Mouse (Mus musculus) liver, adult 2 months (tissue): ENCODE measurements around the gene Gm20388. TPM values are rescaled to one million over a fixed set of nuclear protein-coding genes. Genes with fewer than 3 reads are reported as not detected.

ENCODE experiments used
- DNase-seq: peaks from one replicate; pipeline ENCODE4 v3.0.0-alpha.2; 2011; ENCODE audit warnings: low read depth, low spot score; ENCODE audit errors: extremely low read depth
- H3K27ac ChIP-seq: fragments of 200-500 bp; replicated peaks from 2 replicates; pipeline ENCODE4 v1.5.1; 2012; ENCODE audit warnings: low read depth, mild to moderate bottlenecking, control low read depth, inconsistent platforms, low read length; ENCODE audit not compliant: insufficient read depth
- H3K27me3 ChIP-seq: fragments of 200-500 bp; 2 replicates; pipeline ENCODE4 v1.6.1; 2012; ENCODE audit warnings: mild to moderate bottlenecking, moderate library complexity, low read length, inconsistent platforms; ENCODE audit not compliant: control insufficient read depth, insufficient read depth
- H3K36me3 ChIP-seq: fragments of 200-500 bp; 2 replicates; pipeline ENCODE4 v1.6.1; 2012; ENCODE audit warnings: low read length, inconsistent platforms; ENCODE audit not compliant: control insufficient read depth, insufficient read depth
- H3K4me1 ChIP-seq: fragments of 200-500 bp; 2 replicates; pipeline ENCODE4 v1.6.1; 2011; ENCODE audit warnings: low read length; ENCODE audit not compliant: control insufficient read depth, insufficient read depth
- H3K4me3 ChIP-seq: fragments of 200-500 bp; 2 replicates; pipeline ENCODE4 v1.5.1; 2011; ENCODE audit warnings: low read depth, mild to moderate bottlenecking, control low read depth, low read length, moderate library complexity; ENCODE audit not compliant: insufficient read depth
- H3K79me2 ChIP-seq: fragments of 200-500 bp; 2 replicates; pipeline ENCODE4 v1.6.1; 2012; ENCODE audit warnings: inconsistent platforms, mild to moderate bottlenecking, low read length, moderate library complexity; ENCODE audit not compliant: control insufficient read depth, insufficient read depth
- H3K9ac ChIP-seq: fragments of 200-500 bp; 2 replicates; pipeline ENCODE4 v1.6.1; 2012; ENCODE audit warnings: low read depth, mild to moderate bottlenecking, control low read depth, inconsistent platforms, low read length
- CTCF ChIP-seq: fragments of 200-500 bp; IDR thresholded peaks from 2 replicates; pipeline ENCODE4 v1.5.1; 2011; ENCODE audit warnings: low read depth, low read length, control low read depth
- POLR2A ChIP-seq: fragments of 200-500 bp; IDR thresholded peaks from 2 replicates; pipeline ENCODE4 v1.6.1; 2011; ENCODE audit warnings: low read length, control low read depth; ENCODE audit not compliant: insufficient read depth; ENCODE audit errors: extremely low read depth
- WGBS: fragments of 180-500 bp; shearing (Covaris S2); methylation state at CpG from one replicate; pipeline ENCODE4 v1.1.7; 2018; 5-methylcytosine and 5-hydroxymethylcytosine counted together
- polyA plus RNA-seq: library from polyadenylated mRNA; depleted of rRNA; stranded (reverse); fragments of >200 nt; gene quantifications from 2 replicates; pipeline ENCODE4 v1.2.3, GENCODE M21; 2012
- total RNA-seq: library from RNA; depleted of rRNA; stranded (reverse); fragments of >200 nt; gene quantifications from 2 replicates; pipeline ENCODE4 v1.2.3, GENCODE M21; 2014

Gm20388 gene
- total and polyA plus RNA-seq, 2 experiments, result 6.4 to 19.9 TPM

DNA sequence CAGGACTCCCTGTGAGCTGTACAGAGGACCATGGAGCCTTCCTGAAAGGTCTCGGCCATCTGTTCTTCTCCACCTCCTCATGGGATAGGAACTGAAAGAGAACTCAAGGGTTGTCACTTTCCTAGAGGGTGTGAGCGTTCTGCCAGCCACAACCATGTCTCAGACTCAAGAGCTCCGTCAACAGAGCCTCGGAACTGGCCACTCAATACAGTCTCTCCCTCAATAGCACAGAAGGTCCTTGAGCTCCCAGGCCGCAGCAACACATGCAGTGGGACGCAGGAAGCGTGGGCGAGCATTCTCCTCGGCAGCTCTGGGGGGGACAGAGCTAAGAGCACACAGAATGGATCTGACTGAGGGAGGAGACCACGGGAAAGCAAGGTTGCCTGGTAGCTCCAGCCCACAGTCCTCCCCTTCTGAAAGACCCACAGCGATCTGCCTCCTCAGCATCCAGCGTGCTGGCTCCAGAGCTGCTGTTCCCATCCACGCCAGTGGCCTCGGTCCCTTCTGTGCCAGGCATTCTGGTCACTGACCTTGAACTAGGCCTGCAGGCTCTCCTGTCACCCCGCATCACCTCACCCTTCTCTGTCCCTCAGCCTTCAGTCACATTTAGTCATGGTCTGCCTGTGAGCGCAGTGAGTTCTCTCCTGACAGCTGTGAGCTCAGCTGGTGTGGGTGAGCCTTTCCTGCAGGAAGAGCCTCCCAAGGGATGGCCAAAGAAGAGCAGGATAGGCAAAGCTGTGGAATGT lies 251.2 kb downstream of the Gm20388 start:
- no peak for DNase-seq
- H3K27me3 ChIP-seq, result no peaks in the 10 kb centered on the region
- H3K27ac ChIP-seq, result no peak overlapping the region
- no peak for TF ChIP-seq POLR2A
- no peak for TF ChIP-seq CTCF
- no peaks in the 10 kb centered on the region for H3K79me2 ChIP-seq
- H3K9ac ChIP-seq, result no peak overlapping the region
- WGBS, result 71% methylated on average over 16 of the region's 16 CpGs
- no peaks in the 10 kb centered on the region for H3K36me3 ChIP-seq
- no peaks in the 10 kb centered on the region for H3K4me1 ChIP-seq
- H3K4me3 ChIP-seq, result no peak overlapping the region

DNA sequence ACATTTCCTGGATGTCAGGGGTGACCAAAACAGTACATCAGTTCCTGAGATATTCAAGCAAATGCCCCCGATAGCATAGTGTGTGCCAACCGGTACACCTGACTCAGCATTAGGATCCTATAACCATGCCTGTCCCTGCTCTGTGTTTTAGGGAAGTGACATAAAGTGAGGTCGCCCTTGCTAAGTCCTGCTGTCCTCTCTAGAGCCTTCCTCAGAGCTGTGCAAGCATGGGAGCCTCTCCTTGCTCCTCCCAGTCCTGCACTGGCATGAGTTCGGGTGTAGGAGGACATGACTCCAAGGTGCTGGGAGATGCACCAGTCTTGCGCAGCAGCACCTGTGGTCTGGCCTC lies 251.7 kb downstream of the Gm20388 start:
- no peak overlapping the region for H3K9ac ChIP-seq
- no peaks in the 10 kb centered on the region for H3K36me3 ChIP-seq
- H3K4me3 ChIP-seq, result no peak overlapping the region
- no peaks in the 10 kb centered on the region for H3K4me1 ChIP-seq
- no peak overlapping the region for H3K27ac ChIP-seq
- TF ChIP-seq POLR2A (no peak), CTCF (no peak)
- 75% methylated on average over 5 of the region's 5 CpGs for WGBS
- no peak for DNase-seq
- H3K79me2 ChIP-seq, result no peaks in the 10 kb centered on the region
- H3K27me3 ChIP-seq, result no peaks in the 10 kb centered on the region

DNA sequence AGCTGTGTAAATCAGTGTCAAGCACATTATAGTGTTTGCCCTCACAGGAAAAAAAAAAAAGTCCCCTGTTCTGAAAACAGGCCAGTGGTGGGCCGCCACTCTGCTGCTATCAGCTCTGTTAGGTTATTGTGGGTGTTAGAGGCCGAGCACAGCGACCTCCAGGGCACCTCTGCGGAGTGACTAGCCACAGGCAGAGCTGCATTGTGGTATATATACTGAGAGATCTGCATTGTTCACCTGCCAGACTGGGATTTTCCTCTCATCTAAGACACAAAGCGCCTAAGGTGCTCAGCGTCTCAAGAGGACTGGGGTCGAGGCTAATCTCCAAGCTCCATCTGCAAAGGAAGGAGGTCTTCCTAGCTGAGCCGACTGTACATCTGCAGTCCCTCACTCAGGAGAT lies 252.7 kb downstream of the Gm20388 start:
- H3K27ac ChIP-seq, result no peak overlapping the region
- no peak overlapping the region for H3K4me3 ChIP-seq
- H3K27me3 ChIP-seq, result no peaks in the 10 kb centered on the region
- no peaks in the 10 kb centered on the region for H3K79me2 ChIP-seq
- no peak overlapping the region for H3K9ac ChIP-seq
- 83% methylated on average over 8 of the region's 8 CpGs for WGBS
- DNase-seq, result no peak
- H3K36me3 ChIP-seq, result no peaks in the 10 kb centered on the region
- TF ChIP-seq POLR2A, result no peak
- no peak for TF ChIP-seq CTCF
- H3K4me1 ChIP-seq, result no peaks in the 10 kb centered on the region

DNA sequence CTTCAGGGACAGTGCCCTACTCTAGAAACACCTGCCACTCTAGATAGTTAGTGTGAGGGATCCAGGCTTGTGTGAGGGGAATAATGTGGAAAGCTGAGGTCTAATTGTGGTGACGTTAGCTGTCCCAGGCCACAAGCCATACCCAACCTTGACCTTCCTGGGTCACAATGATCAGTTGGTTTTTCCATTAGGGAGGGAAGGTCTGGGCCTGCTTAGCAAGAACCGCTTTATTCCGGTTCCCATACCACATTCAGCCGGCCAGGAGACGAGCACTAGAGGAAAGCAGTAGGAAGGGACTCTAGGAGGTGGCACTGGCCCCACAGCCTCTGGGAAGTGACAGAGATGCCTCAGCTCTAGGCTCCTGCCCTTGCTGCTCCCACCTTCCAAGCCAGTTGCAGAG lies 253.4 kb downstream of the Gm20388 start:
- no peak overlapping the region for H3K27ac ChIP-seq
- no peak for DNase-seq
- 90% methylated on average over 5 of the region's 5 CpGs for WGBS

DNA sequence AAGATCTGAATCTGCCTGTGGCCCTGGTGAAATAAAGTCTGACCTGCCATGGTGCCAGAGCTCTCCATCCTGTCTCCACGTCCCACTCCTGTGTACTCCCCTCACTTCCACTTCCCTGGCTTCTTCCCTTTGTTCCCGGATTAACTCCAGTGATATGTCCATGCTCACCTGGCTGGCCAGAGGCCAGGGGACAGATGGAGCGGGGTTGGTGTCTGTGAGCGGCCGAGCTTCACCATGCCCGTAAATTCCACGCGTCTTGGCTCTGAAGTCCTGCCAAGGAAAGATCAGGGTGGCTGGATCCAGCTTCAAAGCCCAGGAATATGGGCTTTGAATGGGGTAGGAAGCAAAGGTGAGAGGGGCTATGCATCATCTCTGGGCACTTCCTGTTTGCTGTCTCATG lies 256.5 kb downstream of the Gm20388 start:
- no peak for DNase-seq
- Histone ChIP-seq H3K27me3 (no peaks in the 10 kb centered on the region), H3K4me3 (no peak overlapping the region), H3K4me1 (no peaks in the 10 kb centered on the region), H3K79me2 (no peaks in the 10 kb centered on the region), H3K36me3 (no peaks in the 10 kb centered on the region), H3K9ac (no peak overlapping the region), H3K27ac (no peak overlapping the region)
- 80% methylated on average over 8 of the region's 8 CpGs for WGBS
- TF ChIP-seq CTCF (no peak), POLR2A (no peak)

More for the DNA sequence above, 253.4 kb downstream of the Gm20388 start:
- no peaks in the 10 kb centered on the region for H3K36me3 ChIP-seq
- no peak overlapping the region for H3K4me3 ChIP-seq
- H3K79me2 ChIP-seq, result no peaks in the 10 kb centered on the region
- no peaks in the 10 kb centered on the region for H3K27me3 ChIP-seq
- H3K9ac ChIP-seq, result no peak overlapping the region
- H3K4me1 ChIP-seq, result no peaks in the 10 kb centered on the region
- no peak for TF ChIP-seq POLR2A
- no peak for TF ChIP-seq CTCF

DNA sequence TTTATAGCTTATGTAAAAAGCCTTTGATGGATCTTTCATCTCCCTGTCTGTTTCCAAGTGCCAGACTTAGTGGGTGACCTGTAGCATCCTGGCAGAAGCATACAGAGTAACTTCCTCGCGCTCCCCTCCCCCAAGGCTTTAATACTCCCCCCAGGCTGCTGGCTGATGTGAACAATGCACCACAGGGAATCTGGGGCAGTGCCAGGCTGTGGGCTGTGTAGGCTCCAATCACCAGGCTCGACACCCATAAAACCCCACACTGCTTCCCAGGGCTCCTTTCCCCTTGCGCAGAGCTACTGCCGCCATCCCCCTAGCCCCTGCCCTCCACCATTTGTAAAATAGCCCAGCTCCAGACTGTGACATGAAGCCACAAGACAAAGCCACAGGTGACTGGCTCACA lies 257.2 kb downstream of the Gm20388 start:
- Histone ChIP-seq H3K36me3 (no peaks in the 10 kb centered on the region), H3K27ac (no peak overlapping the region), H3K4me1 (no peaks in the 10 kb centered on the region), H3K4me3 (no peak overlapping the region), H3K79me2 (no peaks in the 10 kb centered on the region), H3K27me3 (no peaks in the 10 kb centered on the region), H3K9ac (no peak overlapping the region)
- DNase-seq, result no peak
- no peak for TF ChIP-seq CTCF
- no peak for TF ChIP-seq POLR2A
- WGBS, result 51% methylated on average over 5 of the region's 5 CpGs
